Mouse (Mus musculus) heart, embryonic 14.5 days (tissue): ENCODE results near the gene Hoxa2. TPM values are rescaled to one million over a fixed set of nuclear protein-coding genes. Genes with fewer than 3 reads are reported as not detected.
A peak's percentile ranks its signal among the peaks of the same experiment; 100 is the strongest.

Source experiments
- ATAC-seq: fragments of 200-750 bp; cut with Nextera tagmentation; 2 replicates; pipeline ENCODE4 v1.8.0; 2017; ENCODE audit warnings: low read depth, moderate TSS enrichment; ENCODE audit not compliant: insufficient number of reproducible peaks, insufficient read depth, low FRiP score
- H3K27ac ChIP-seq, 2 experiments: fragments of 200-500 bp in 1 of 2; fragments of 300-500 bp in 1 of 2; sonication (generic) in 1 of 2; replicated peaks in 1 of 2; 2 replicates each; pipeline ENCODE4 v1.5.1; 2012 to 2014; ENCODE audit warnings: low read depth in 2 of 2, low read length in 2 of 2, control low read depth in 1 of 2, mild to moderate bottlenecking in 1 of 2, mixed read lengths in 1 of 2; ENCODE audit not compliant: control insufficient read depth in 1 of 2, insufficient read depth in 1 of 2
- H3K27me3 ChIP-seq: fragments of 300-500 bp; sonication (generic); 2 replicates; pipeline ENCODE4 v1.6.1; 2014; ENCODE audit warnings: mild to moderate bottlenecking, low read length, control low read depth; ENCODE audit not compliant: control insufficient read depth, insufficient read depth
- H3K36me3 ChIP-seq: fragments of 300-500 bp; sonication (generic); 2 replicates; pipeline ENCODE4 v1.6.1; 2014; ENCODE audit warnings: mild to moderate bottlenecking, control low read depth, low read length, mixed read lengths; ENCODE audit not compliant: control insufficient read depth, insufficient read depth
- H3K4me1 ChIP-seq, 2 experiments: fragments of 200-500 bp in 1 of 2; fragments of 300-500 bp in 1 of 2; sonication (generic) in 1 of 2; 2 replicates each; pipeline ENCODE4 v1.6.1; 2012 to 2014; ENCODE audit warnings: low read length in 2 of 2, control low read depth in 1 of 2, mixed read lengths in 1 of 2; ENCODE audit not compliant: control insufficient read depth in 2 of 2, insufficient read depth in 2 of 2
- H3K4me2 ChIP-seq: fragments of 300-500 bp; sonication (generic); 2 replicates; pipeline ENCODE4 v1.6.1; 2014; ENCODE audit warnings: mild to moderate bottlenecking, low read length
- H3K4me3 ChIP-seq, 2 experiments: fragments of 200-500 bp in 1 of 2; fragments of 300-500 bp in 1 of 2; sonication (generic) in 1 of 2; 2 replicates each; pipeline ENCODE4 v1.5.1; 2012 to 2014; ENCODE audit warnings: low read length in 2 of 2, mild to moderate bottlenecking in 2 of 2, control low read depth in 1 of 2, low read depth in 1 of 2, moderate library complexity in 1 of 2; ENCODE audit not compliant: control insufficient read depth in 1 of 2, insufficient read depth in 1 of 2
- H3K9ac ChIP-seq: fragments of 300-500 bp; sonication (generic); 2 replicates; pipeline ENCODE4 v1.6.1; 2014; ENCODE audit warnings: mild to moderate bottlenecking, low read length
- H3K9me3 ChIP-seq: fragments of 300-500 bp; sonication (generic); 2 replicates; pipeline ENCODE4 v1.6.1; 2016; ENCODE audit warnings: low read length, control low read depth; ENCODE audit not compliant: control insufficient read depth
- WGBS: fragments of 180-500 bp; shearing (Covaris S2); extraction: QIAGEN DNeasy Blood & Tissue Kit; methylation state at CpG from one replicate; pipeline ENCODE4 v1.1.7; 2014; 5-methylcytosine and 5-hydroxymethylcytosine counted together
- polyA plus RNA-seq: library from polyadenylated mRNA; unstranded; fragments of >200 nt; fragmentation: Nextera tagmentation; extraction: Ambion mirVana; gene quantifications from 2 replicates; pipeline ENCODE4 v1.2.1, GENCODE M21; 2014

Gene Hoxa2
- polyA plus RNA-seq, 1 experiment from 2014 or later: 0.66 TPM

DNA sequence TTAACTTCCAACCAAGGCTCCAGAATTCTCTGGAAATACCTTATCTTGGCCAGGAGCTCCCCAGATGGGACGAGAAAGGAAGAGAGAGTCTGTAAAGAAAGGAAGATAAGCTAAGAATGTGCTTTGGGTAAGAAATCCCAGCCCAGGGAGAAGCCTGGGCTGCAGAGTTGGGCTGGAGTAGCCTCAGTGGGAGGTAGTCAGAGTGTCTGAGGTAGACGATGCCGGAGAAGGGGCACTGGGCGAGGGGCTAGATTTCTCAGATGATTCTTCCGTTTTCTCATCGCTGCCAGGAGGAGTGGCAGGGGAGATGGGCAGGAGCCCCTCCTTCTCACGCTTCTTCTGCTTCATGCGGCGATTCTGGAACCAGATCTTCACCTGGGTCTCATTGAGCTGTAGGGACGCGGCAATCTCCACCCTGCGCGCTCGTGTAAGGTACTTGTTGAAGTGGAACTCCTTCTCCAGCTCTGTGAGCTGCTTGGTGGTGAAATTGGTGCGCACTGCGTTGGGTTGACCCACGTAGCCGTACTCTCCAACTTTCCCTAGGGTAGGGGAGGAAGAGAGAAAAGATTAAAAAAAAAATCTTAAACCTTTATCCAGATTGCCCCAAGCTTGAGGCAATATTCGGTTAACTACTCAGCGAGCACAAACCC lies 8.0 kb downstream of the Hoxa2 start:
- Histone ChIP-seq H3K4me1 (peaks cover 0 to 15% of the 10 kb centered on the region in 2 experiments; a peak in 3 of 4 replicates), H3K4me3 (peak overlapping the region; percentile 63 to 67; a peak in 2 of 4 replicates), H3K9ac (no peak overlapping the region), H3K27me3 (peaks cover 100% of the 10 kb centered on the region), H3K9me3 (no peaks in the 10 kb centered on the region), H3K36me3 (no peaks in the 10 kb centered on the region), H3K4me2 (peak overlapping the region; percentile 99; the same call in 1 of the 2 replicates), H3K27ac (no peak overlapping the region)
- no peak for ATAC-seq
- WGBS: 3% methylated on average over 20 of the region's 20 CpGs

DNA sequence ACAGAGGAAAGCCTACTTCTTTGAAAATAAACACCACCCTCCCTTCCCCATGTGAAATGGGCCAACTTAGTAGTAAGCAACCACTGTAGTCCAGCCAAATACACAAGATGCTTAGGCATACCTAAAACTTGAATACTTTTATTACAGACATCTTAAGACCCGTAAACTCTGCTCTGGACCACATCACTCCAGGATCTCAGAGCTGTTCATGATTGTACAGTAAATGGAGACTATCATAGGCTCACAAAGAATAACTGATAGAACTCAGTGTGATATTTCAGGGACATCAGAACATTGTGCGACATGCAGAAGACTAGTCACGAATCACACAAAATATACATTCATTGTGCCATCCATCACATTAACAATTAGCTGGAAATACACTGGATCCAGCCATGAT lies 9.2 kb downstream of the Hoxa2 start:
- Histone ChIP-seq H3K4me3 (no peak overlapping the region), H3K27ac (no peak overlapping the region), H3K9ac (no peak overlapping the region), H3K27me3 (peaks cover 100% of the 10 kb centered on the region), H3K4me1 (peaks cover 0 to 11% of the 10 kb centered on the region in 2 experiments; a peak in 3 of 4 replicates), H3K36me3 (no peaks in the 10 kb centered on the region), H3K4me2 (no peak overlapping the region), H3K9me3 (no peaks in the 10 kb centered on the region)
- no peak for ATAC-seq
- 58% methylated on average over 3 of the region's 3 CpGs for WGBS

DNA sequence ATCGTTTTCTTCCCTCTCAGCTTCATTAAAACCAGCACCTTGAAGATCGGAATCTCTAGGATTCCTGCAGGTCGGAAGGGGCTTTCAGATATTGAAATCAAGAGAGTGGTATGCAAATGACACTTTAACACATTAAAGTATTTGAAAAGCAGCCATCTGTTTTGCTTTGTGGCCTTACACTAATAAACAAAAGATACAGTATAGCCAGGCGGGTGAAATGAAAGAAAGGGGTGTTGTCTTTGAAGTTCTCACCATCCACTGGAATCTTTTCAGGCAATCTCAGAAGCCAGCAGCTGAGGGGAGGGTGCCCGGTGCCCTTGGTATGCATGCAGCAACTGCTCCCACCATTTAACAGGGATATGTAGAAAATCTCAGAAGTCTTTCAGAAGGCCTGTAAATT lies 10.6 kb downstream of the Hoxa2 start:
- Histone ChIP-seq H3K27ac (no peak overlapping the region), H3K4me3 (no peak overlapping the region), H3K4me2 (no peak overlapping the region), H3K36me3 (no peaks in the 10 kb centered on the region), H3K4me1 (peaks cover 0 to 8% of the 10 kb centered on the region in 2 experiments; a peak in 3 of 4 replicates), H3K9ac (no peak overlapping the region), H3K9me3 (peaks cover 6% of the 10 kb centered on the region; the same call in 1 of the 2 replicates), H3K27me3 (peaks cover 99% of the 10 kb centered on the region)
- no peak for ATAC-seq
- WGBS: 29% methylated on average over 5 of the region's 5 CpGs

DNA sequence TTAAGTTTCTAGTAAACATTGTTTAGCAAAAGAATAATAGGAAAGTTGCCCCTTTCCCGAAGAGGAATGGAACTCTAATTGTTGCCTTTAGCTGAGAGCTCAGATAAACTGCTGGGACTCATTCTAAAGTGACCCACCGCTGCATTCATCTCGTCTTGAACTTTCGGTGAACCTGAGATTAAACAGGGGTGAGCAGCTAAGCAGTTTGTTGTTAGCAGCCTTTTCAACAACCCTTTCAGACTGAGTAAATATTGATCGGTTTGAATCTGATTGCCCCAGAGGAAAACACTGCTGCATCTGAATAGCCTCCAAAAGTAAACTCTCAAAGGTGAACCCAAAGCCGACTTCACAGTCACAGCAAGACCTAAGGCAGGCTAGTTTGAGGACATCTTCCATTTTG lies 11.4 kb downstream of the Hoxa2 start:
- no peak overlapping the region for H3K4me3 ChIP-seq
- WGBS: 5% methylated on average over 6 of the region's 6 CpGs
- H3K4me2 ChIP-seq: no peak overlapping the region
- H3K27me3 ChIP-seq: peaks cover 91% of the 10 kb centered on the region
- H3K9ac ChIP-seq: no peak overlapping the region
- peaks cover 0 to 1% of the 10 kb centered on the region in 2 experiments; a peak in 2 of 4 replicates for H3K4me1 ChIP-seq
- H3K9me3 ChIP-seq: peaks cover 6% of the 10 kb centered on the region; the same call in 1 of the 2 replicates
- no peak for ATAC-seq
- no peaks in the 10 kb centered on the region for H3K36me3 ChIP-seq
- H3K27ac ChIP-seq: no peak overlapping the region

DNA sequence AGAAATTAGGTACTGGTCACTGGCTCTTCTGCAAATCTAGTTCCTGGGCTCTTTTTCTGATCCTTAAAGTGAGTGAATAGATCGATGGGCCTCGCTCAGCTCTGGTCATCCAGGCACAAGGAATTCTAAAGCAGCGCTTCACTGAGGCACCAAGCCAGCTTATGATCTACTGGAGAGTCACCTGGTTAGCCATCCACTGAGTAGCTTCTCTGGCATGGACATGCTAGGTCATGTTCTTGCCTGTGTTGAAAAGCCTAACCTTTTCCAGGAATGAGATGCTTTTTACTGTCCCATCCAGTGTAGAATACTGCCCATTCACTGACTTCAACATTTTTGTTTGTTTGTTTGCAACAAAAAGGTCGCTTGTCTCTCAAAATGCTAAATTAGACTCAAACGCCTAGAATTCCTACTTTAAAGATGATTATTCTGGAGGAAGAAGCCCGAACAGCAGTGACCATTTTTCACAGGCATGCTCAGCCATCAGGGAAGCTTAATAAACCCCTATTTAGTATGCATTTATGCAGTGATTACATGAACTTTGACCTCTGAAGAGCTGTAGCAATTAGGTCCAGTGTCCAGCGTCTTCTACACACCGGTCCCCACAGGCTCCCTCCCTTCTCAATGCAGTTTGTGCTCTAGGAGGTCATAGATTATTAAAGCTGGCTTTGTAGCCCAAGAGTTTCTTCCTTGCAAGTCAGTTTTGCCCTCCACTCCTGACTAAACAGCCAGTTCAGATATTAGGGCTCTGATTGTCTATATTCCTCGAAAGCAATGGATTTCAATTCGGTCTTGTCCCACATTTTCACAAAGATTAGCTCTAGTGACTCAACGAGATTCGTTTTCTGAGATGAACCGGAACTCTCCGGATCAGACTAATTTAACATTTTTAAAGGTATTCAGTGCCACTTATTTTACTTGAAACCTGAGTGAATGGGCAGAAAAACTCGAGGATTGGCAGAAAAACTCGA lies 12.1 kb downstream of the Hoxa2 start:
- Histone ChIP-seq H3K4me3 (no peak overlapping the region), H3K9ac (no peak overlapping the region), H3K4me1 (no peaks in the 10 kb centered on the region), H3K9me3 (peaks cover 6% of the 10 kb centered on the region; the same call in 1 of the 2 replicates), H3K4me2 (no peak overlapping the region), H3K36me3 (no peaks in the 10 kb centered on the region), H3K27me3 (peaks cover 91% of the 10 kb centered on the region), H3K27ac (no peak overlapping the region)
- ATAC-seq: no peak
- WGBS: 14% methylated on average over 16 of the region's 16 CpGs

DNA sequence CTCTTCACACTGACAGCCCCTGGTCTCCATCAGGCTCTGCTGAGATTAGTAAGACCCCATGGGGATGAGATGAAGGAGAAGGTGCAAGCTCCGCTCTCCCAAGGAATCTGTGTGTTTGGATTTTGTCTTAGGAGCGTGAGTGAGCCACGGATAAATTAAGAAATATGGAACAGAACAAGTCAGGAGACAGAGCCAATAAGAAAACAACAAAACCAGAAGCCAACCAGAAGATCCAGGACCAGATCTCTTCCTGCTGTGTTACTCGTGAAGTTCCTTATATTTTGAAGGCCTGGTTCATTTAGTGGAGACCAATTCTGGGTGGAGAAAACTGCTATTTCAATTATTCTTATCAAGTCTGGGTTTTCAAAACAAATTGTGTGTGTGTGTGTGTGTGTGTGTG lies 13.1 kb downstream of the Hoxa2 start:
- Histone ChIP-seq H3K36me3 (no peaks in the 10 kb centered on the region), H3K9ac (no peak overlapping the region), H3K4me3 (no peak overlapping the region), H3K9me3 (peaks cover 6% of the 10 kb centered on the region; the same call in 1 of the 2 replicates), H3K4me2 (no peak overlapping the region), H3K27me3 (peaks cover 91% of the 10 kb centered on the region), H3K27ac (no peak overlapping the region), H3K4me1 (no peaks in the 10 kb centered on the region)
- 14% methylated on average over 4 of the region's 4 CpGs for WGBS
- no peak for ATAC-seq

DNA sequence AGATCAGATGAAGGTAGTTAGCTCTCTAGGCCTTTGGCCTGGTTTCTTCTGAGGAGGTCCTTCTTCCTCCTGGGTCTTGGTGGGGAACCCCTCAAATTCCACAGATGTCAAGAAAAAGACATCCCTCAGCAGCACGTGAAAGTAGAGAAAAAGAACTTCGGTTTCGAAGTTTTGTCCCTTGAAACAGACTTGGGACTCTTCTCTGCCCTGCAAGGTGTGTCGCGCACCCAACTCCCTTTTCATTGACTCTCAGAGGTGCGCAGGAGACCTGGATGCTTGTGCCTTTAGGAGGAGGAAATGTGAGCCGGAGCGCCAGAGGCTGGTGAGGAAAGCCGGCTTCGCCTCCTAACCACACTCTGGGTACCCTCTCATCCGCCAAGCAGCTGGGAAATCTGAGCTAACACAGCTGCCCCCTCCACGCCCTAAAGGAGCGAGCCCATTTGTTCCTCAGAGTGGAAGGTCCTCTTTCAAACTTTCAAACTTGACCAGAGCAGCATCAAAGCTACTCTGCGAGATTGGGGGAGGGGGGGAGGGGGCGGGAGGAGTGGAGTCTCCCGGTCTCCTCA lies 14.1 kb downstream of the Hoxa2 start:
- Histone ChIP-seq H3K4me3 (no peak overlapping the region), H3K4me1 (no peaks in the 10 kb centered on the region), H3K27ac (no peak overlapping the region), H3K9me3 (peaks cover 6% of the 10 kb centered on the region; the same call in 1 of the 2 replicates), H3K4me2 (no peak overlapping the region), H3K9ac (no peak overlapping the region), H3K27me3 (peaks cover 87% of the 10 kb centered on the region), H3K36me3 (no peaks in the 10 kb centered on the region)
- WGBS: 4% methylated on average over 16 of the region's 16 CpGs
- ATAC-seq: no peak
